Mouse (Mus musculus): ENCODE results near the gene Cdc123.

Gene Cdc123

GRCm38 (mm10) chr2:5844873-5845631 is at the start of gene Cdc123, which contains the start of gene Nudt5:
Gene Cdc123, minus strand, starts transcription at chr2:5845164.
Gene Nudt5, plus strand, starts transcription at chr2:5845019.
- DNase-seq (ENCODE audit: low read depth): peak; percentile 92

GRCm38 (mm10) chr2:5894296-5894695 is 49.3 kb upstream of the Cdc123 start:
- DNase-seq (ENCODE audit: low read depth): peak; percentile 40

- DNase-seq (ENCODE audit: low read depth): no peak
Observed at GRCm38 (mm10) chr2:5889412-5889811, 44.4 kb upstream of the Cdc123 start.

GRCm38 (mm10) chr2:5888865-5889264 is 43.9 kb upstream of the Cdc123 start:
- no peak for DNase-seq (ENCODE audit: low read depth)

GRCm38 (mm10) chr2:5877446-5877845 is 32.5 kb upstream of the Cdc123 start:
- DNase-seq (ENCODE audit: low read depth): no peak

- DNase-seq (ENCODE audit: low read depth): no peak
Observed at GRCm38 (mm10) chr2:5869746-5870145, 24.8 kb upstream of the Cdc123 start.

GRCm38 (mm10) chr2:5867681-5868080 is 22.7 kb upstream of the Cdc123 start:
- DNase-seq (ENCODE audit: low read depth): peak; percentile 9

GRCm38 (mm10) chr2:5862834-5863233 is 17.9 kb upstream of the Cdc123 start, which contains the start of gene Gm13199:
Gene Gm13199, minus strand, starts transcription at chr2:5862934.
- DNase-seq (ENCODE audit: low read depth): no peak

- DNase-seq (ENCODE audit: low read depth): no peak
Observed at GRCm38 (mm10) chr2:5851866-5852265, 6.9 kb upstream of the Cdc123 start.

- peak; percentile 14 for DNase-seq (ENCODE audit: low read depth)
Observed at GRCm38 (mm10) chr2:5851116-5851515, 6.2 kb upstream of the Cdc123 start.

- DNase-seq (ENCODE audit: low read depth): peak; percentile 46
Observed at GRCm38 (mm10) chr2:5845826-5846225, 862 bp upstream of the Cdc123 start.

- DNase-seq (ENCODE audit: low read depth): no peak
Observed at GRCm38 (mm10) chr2:5844181-5844872, 637 bp downstream of the Cdc123 start.

GRCm38 (mm10) chr2:5840815-5841214 is 4.1 kb downstream of the Cdc123 start:
- no peak for DNase-seq (ENCODE audit: low read depth)

- DNase-seq (ENCODE audit: low read depth): no peak
Observed at GRCm38 (mm10) chr2:5825265-5825913, 19.6 kb downstream of the Cdc123 start.

GRCm38 (mm10) chr2:5824685-5825084 is 20.3 kb downstream of the Cdc123 start:
- DNase-seq (ENCODE audit: low read depth): peak; percentile 19

- DNase-seq (ENCODE audit: low read depth): peak; percentile 58
Observed at GRCm38 (mm10) chr2:5824213-5824612, 20.8 kb downstream of the Cdc123 start.

- DNase-seq (ENCODE audit: low read depth): no peak
Observed at GRCm38 (mm10) chr2:5822449-5822848, 22.5 kb downstream of the Cdc123 start.

- no peak for DNase-seq (ENCODE audit: low read depth)
Observed at GRCm38 (mm10) chr2:5821264-5821663, 23.7 kb downstream of the Cdc123 start.

- DNase-seq (ENCODE audit: low read depth): no peak
Observed at GRCm38 (mm10) chr2:5811235-5811782, 33.7 kb downstream of the Cdc123 start.

GRCm38 (mm10) chr2:5810036-5810718 is 34.8 kb downstream of the Cdc123 start:
- no peak for DNase-seq (ENCODE audit: low read depth)

- peak; percentile 71 for DNase-seq (ENCODE audit: low read depth)
Observed at GRCm38 (mm10) chr2:5806201-5806600, 38.8 kb downstream of the Cdc123 start.

- DNase-seq (ENCODE audit: low read depth): no peak
Observed at GRCm38 (mm10) chr2:5805228-5805627, 39.7 kb downstream of the Cdc123 start.
